Mouse (Mus musculus) ES-E14 (cell line): ENCODE measurements around the gene Slc16a3.

Experiments
- MAFK ChIP-seq: IDR thresholded peaks from 2 replicates; pipeline ENCODE4 v1.6.1; 2014; ENCODE audit warnings: mild to moderate bottlenecking, low read depth, low read length, inconsistent platforms; ENCODE audit not compliant: insufficient read depth
- ZNF384 ChIP-seq: IDR thresholded peaks from 2 replicates; pipeline ENCODE4 v1.6.1; 2012; ENCODE audit warnings: low read depth, low read length, inconsistent platforms

- no peak for TF ChIP-seq ZNF384
- TF ChIP-seq MAFK = no peak
Observed at GRCm38 (mm10) chr11:120984448-120985330, 36.4 kb downstream of the Slc16a3 start.
